Mouse (Mus musculus) neural tube, embryonic 13.5 days (tissue): ENCODE results near the gene Rcbtb2. TPM values are rescaled to one million over a fixed set of nuclear protein-coding genes. Genes with fewer than 3 reads are reported as not detected.

ENCODE experiments used
- ATAC-seq: fragments of 200-750 bp; cut with Nextera tagmentation; 2 replicates; pipeline ENCODE4 v1.8.0; 2017; ENCODE audit warnings: low read depth, mild to moderate bottlenecking, moderate TSS enrichment, moderate library complexity
- H3K27ac ChIP-seq: fragments of 300-500 bp; sonication (generic); replicated peaks from 2 replicates; pipeline ENCODE4 v1.5.1; 2015; ENCODE audit warnings: moderate library complexity, mild to moderate bottlenecking, inconsistent platforms
- H3K27me3 ChIP-seq: fragments of 300-500 bp; sonication (generic); 2 replicates; pipeline ENCODE4 v1.6.1; 2015; ENCODE audit warnings: mild to moderate bottlenecking, inconsistent platforms
- H3K36me3 ChIP-seq: fragments of 300-500 bp; sonication (generic); 2 replicates; pipeline ENCODE4 v1.6.1; 2015; ENCODE audit warnings: mild to moderate bottlenecking, inconsistent platforms
- H3K4me1 ChIP-seq: fragments of 300-500 bp; sonication (generic); replicated peaks from 2 replicates; pipeline ENCODE4 v1.6.1; 2015; ENCODE audit warnings: inconsistent platforms
- H3K4me2 ChIP-seq: fragments of 300-500 bp; sonication (generic); 2 replicates; pipeline ENCODE4 v1.6.1; 2015; ENCODE audit warnings: inconsistent platforms, mild to moderate bottlenecking, moderate library complexity
- H3K4me3 ChIP-seq: fragments of 300-500 bp; sonication (generic); 2 replicates; pipeline ENCODE4 v1.5.1; 2015; ENCODE audit warnings: mild to moderate bottlenecking, inconsistent platforms
- H3K9ac ChIP-seq: fragments of 300-500 bp; sonication (generic); 2 replicates; pipeline ENCODE4 v1.6.1; 2015; ENCODE audit warnings: moderate library complexity, mild to moderate bottlenecking, inconsistent platforms
- H3K9me3 ChIP-seq: fragments of 300-500 bp; sonication (generic); 2 replicates; pipeline ENCODE4 v1.6.1; 2016; ENCODE audit warnings: inconsistent platforms
- WGBS: fragments of 180-500 bp; shearing (Covaris S2); methylation state at CpG from one replicate; pipeline ENCODE4 v1.1.7; 2015; 5-methylcytosine and 5-hydroxymethylcytosine counted together
- polyA plus RNA-seq: library from polyadenylated mRNA; unstranded; fragments of >200 nt; fragmentation: Nextera tagmentation; extraction: Ambion mirVana; gene quantifications from 2 replicates; pipeline ENCODE4 v1.2.1, GENCODE M21; 2015

The Rcbtb2 gene
- polyA plus RNA-seq, 1 experiment from 2014 or later: 81.2 TPM

DNA sequence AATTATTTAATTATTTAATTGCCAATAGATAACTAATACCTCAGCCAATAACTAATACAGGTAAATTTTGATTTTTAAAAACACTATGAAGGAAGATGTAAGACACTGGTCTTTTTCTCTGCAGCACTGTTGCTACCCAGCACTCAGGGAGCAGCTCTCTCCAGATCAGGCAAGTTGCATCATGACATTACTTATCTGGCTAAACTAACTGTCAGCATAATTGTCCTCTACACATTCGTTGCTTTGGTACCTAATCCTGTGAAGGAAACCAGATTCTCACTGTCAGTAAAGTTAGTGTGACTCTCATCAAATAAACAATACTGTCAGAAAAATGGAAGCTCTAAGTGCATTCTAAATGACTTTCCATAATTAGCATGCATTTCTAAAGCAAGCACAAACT, 104.0 kb downstream of the Rcbtb2 start:
- Histone ChIP-seq H3K9me3 (no peaks in the 10 kb centered on the region), H3K36me3 (0 out of 2 replicates have a peak, but pooled peaks cover 7% of the 10 kb centered on the region), H3K4me1 (peaks cover 24% of the 10 kb centered on the region), H3K27me3 (no peaks in the 10 kb centered on the region), H3K4me2 (no peak overlapping the region), H3K4me3 (no peak overlapping the region), H3K27ac (peak overlapping the region; percentile 4; the same call in 1 of the 2 replicates), H3K9ac (no peak overlapping the region)
- WGBS: 48% methylated on average over 1 of the region's 1 CpGs
- ATAC-seq: no peak

DNA sequence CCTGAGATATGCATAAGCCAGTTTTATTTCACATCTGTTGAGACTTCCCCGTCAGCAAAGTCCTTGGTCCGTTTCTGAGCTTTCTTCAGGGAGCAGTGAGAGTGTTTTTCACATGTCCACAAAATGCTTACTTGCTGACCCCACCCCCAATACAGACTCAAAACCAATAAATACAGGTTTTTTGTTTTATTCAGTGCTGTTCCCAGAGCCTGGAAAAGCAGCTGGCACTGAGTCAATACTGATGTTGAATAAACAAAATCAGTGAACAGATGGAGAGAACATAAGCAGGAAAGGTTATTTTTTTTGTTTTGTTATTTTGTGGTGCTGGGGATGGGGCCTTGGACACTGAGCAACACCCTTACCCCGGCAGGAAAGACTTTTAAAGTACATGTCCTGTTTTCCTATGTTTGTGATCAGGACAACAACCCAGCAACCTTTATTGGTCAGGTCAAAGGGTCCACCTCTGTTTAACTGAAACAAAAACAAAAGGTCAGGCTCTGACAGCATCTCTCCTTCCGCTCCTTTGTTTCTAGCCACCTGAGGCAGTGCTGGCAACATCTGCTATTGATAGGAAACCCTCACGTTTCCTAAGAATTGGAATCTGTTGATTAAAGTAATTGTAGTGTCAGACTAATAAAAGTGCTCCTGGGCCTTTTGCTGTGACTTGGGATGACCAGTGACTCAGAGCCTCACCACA, 108.6 kb downstream of the Rcbtb2 start:
- Histone ChIP-seq H3K4me3 (no peak overlapping the region), H3K27me3 (no peaks in the 10 kb centered on the region), H3K4me2 (no peak overlapping the region), H3K4me1 (peaks cover 36% of the 10 kb centered on the region), H3K9ac (no peak overlapping the region; the same call in 1 of the 2 replicates), H3K27ac (peak overlapping the region; percentile 46), H3K36me3 (0 out of 2 replicates have a peak, but pooled peaks cover 7% of the 10 kb centered on the region), H3K9me3 (no peaks in the 10 kb centered on the region)
- WGBS: 16% methylated on average over 5 of the region's 5 CpGs
- ATAC-seq: no peak

DNA sequence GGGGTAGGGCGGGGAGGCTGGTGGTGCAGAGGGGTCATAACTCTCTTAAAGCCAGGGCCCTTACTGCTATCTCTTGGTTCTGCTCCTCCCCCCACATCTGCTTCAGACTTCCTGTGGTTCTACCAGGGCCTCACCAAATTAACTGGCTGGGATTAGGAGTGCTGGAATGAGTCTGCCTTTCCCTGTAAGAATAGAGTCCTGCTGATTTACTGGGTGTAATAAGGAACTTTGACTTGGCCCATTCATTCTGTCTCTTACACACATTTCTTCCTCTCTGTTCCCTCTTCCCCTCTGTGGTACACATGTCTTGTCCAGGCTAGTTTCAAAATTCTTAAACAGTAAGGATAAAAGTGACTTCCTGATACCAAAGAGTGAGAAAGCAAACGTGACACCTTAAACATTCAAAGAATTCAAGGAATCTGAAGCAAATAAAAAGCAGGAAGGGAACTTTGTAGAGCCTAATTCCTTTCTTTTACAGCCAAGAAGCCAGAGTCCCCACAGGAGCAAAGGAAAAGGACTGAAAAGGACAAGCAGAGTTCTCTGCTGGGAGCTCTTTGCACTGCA, 111.7 kb downstream of the Rcbtb2 start:
- WGBS: 6% methylated on average over 2 of the region's 2 CpGs
- peak; percentile 20; the same call in 1 of the 2 replicates for ATAC-seq
- peak overlapping the region; percentile 75 for H3K27ac ChIP-seq
- no peak overlapping the region for H3K4me2 ChIP-seq
- no peaks in the 10 kb centered on the region for H3K27me3 ChIP-seq
- peaks cover 43% of the 10 kb centered on the region for H3K4me1 ChIP-seq
- H3K4me3 ChIP-seq: no peak overlapping the region
- H3K9me3 ChIP-seq: no peaks in the 10 kb centered on the region
- no peak overlapping the region for H3K9ac ChIP-seq
- 0 out of 2 replicates have a peak, but pooled peaks cover 7% of the 10 kb centered on the region for H3K36me3 ChIP-seq

DNA sequence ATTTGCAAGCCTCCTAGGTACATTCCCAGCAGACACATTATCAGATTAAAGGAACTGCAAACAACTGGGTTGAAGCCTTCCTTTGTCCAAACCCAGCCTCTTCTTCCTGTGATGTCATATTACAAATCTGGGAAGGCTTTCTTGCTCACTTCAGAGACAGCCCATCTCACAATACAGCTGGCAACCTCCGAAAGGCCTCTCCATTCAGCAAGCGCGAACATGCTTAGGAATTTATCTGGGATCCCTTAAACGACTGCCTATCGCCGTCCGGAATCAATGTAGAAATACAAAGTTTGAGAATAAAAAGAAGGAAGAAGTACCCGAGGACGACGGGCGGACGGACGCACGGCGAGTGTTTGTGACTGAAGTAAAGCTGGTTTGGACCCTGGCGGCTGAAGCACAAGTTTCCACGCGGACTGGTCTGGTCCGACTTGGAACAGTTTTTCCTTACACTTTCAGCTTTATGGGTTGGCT, 115.0 kb downstream of the Rcbtb2 start, which contains the start of gene Lpar6:
Gene Lpar6, plus strand, starts transcription at position 48 of the 474 bp plus-strand sequence.
- Histone ChIP-seq H3K4me1 (peaks cover 33% of the 10 kb centered on the region), H3K9me3 (no peaks in the 10 kb centered on the region), H3K27ac (peak within 1 kb of the TSS; percentile 91), H3K27me3 (no peaks in the 10 kb centered on the region), H3K9ac (peak within 1 kb of the TSS; percentile 73), H3K4me3 (peak within 1 kb of the TSS; percentile 48), H3K36me3 (peaks cover 6% of the 10 kb centered on the region), H3K4me2 (peak within 1 kb of the TSS; percentile 60)
- WGBS: under 1% methylated on average over 19 of the region's 19 CpGs
- peak; percentile 73 for ATAC-seq

DNA sequence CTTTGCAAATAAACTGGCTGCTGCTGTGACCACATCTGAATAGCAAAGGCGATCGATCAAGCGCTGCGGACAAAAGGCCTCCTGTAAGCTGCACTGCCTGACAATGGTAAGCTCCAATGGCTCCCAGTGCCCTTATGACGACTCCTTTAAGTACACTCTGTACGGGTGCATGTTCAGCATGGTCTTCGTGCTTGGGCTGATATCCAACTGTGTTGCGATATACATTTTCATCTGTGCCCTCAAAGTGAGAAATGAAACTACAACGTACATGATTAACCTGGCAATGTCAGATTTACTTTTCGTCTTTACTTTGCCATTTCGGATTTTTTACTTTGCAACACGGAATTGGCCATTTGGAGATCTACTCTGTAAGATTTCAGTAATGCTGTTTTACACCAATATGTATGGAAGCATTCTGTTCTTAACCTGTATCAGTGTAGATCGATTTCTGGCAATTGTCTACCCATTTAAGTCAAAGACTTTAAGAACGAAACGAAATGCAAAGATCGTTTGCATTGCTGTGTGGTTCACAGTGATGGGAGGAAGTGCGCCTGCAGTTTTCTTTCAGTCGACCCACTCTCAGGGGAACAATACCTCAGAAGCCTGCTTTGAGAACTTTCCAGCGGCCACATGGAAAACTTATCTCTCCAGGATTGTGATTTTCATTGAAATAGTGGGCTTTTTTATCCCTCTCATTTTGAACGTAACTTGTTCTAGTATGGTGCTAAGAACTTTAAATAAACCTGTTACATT, 115.8 kb downstream of the Rcbtb2 start:
- no peaks in the 10 kb centered on the region for H3K9me3 ChIP-seq
- peak overlapping the region; percentile 73 for H3K9ac ChIP-seq
- H3K4me1 ChIP-seq: peaks cover 33% of the 10 kb centered on the region
- H3K4me3 ChIP-seq: peak overlapping the region; percentile 48
- ATAC-seq: peak; percentile 90
- H3K4me2 ChIP-seq: peak overlapping the region; percentile 60
- no peaks in the 10 kb centered on the region for H3K27me3 ChIP-seq
- peak overlapping the region; percentile 91 for H3K27ac ChIP-seq
- peaks cover 6% of the 10 kb centered on the region for H3K36me3 ChIP-seq
- WGBS: under 1% methylated on average over 20 of the region's 20 CpGs

DNA sequence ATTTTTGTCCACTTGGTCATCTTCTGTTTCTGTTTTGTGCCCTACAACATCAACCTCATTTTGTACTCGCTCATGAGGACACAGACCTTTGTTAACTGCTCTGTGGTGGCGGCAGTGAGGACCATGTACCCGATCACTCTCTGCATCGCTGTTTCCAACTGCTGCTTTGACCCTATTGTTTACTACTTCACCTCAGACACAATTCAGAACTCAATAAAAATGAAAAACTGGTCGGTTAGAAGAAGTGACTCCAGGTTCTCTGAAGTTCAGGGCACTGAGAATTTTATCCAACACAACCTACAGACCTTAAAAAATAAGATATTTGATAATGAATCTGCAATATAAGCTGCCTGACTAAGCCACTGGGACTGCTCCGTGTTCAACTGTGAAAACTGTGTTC, 116.5 kb downstream of the Rcbtb2 start:
- H3K9me3 ChIP-seq: no peaks in the 10 kb centered on the region
- WGBS: 1% methylated on average over 6 of the region's 6 CpGs
- peak overlapping the region; percentile 48 for H3K4me3 ChIP-seq
- ATAC-seq: no peak
- H3K4me1 ChIP-seq: peaks cover 30% of the 10 kb centered on the region
- H3K27ac ChIP-seq: peak overlapping the region; percentile 91
- H3K9ac ChIP-seq: peak overlapping the region; percentile 73
- H3K36me3 ChIP-seq: peaks cover 6% of the 10 kb centered on the region
- H3K4me2 ChIP-seq: peak overlapping the region; percentile 60
- H3K27me3 ChIP-seq: no peaks in the 10 kb centered on the region

DNA sequence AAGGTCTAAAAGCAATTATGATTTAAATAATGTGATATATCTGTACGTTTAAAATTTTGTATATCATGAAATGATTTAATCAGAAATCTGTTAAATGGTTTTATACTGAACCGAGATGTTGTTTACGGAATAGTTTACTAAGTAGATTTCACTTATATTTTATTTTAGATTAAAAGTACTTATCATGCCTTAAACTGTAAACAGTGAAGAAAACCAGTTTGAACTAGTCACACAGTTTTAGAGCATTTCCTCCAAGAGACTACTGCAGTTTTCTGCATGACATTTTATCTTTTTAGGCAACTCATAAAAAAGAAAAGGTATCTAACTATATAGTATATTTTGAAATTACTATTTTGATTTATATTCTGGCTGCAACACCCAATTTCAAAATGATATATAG, 117.0 kb downstream of the Rcbtb2 start:
- 43% methylated on average over 3 of the region's 3 CpGs for WGBS
- Histone ChIP-seq H3K4me1 (peaks cover 24% of the 10 kb centered on the region), H3K27me3 (no peaks in the 10 kb centered on the region), H3K4me3 (no peak overlapping the region; the same call in 1 of the 2 replicates), H3K9ac (no peak overlapping the region), H3K9me3 (no peaks in the 10 kb centered on the region), H3K4me2 (peak overlapping the region; percentile 30; the same call in 1 of the 2 replicates), H3K27ac (no peak overlapping the region), H3K36me3 (peaks cover 6% of the 10 kb centered on the region)
- ATAC-seq: no peak

DNA sequence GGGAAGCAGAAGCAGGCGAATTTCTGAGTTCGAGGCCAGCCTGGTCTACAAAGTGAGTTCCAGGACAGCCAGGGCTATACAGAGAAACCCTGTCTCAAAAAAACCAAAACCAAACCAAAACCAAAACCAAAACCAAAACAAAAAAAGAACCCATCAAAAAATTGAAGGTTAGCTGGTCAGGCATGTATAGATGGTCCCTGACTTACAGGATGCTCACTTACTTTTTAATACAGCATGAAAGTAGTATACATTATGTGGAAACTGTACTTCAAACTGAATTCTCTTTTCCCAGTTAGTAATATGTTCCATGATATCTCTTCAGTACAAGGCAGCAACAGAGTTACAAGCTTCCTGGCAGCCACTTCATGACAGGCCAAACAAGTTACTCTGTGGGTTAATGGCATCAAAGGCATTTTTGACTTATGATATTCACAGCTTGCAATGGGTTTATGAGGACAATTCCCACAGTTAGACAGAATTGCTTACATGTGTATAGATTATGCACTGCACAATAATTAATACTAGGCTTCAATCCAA, 121.3 kb downstream of the Rcbtb2 start:
- no peak overlapping the region for H3K4me2 ChIP-seq
- no peak for ATAC-seq
- 95% methylated on average over 2 of the region's 2 CpGs for WGBS

DNA sequence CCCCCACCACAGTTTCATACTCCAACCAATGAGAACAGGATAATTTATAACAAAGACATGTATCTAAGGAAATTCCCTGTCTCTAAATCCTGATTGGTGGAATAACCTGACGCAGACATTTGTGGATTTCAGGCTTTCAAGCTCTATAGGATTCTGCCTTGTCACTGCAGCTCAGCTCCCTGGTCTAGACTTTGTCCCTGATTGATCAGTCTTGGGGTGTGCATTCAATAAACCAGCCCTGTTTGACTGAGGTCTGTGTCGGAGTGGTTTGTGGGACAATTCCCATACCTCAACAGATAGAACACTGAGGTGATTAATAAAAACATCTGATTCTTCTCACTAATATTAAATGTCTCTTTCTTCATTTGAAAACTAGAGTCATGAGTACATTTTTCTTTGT, 127.2 kb downstream of the Rcbtb2 start:
- 93% methylated on average over 2 of the region's 2 CpGs for WGBS
- H3K27ac ChIP-seq: no peak overlapping the region
- H3K9me3 ChIP-seq: no peaks in the 10 kb centered on the region
- no peak overlapping the region for H3K9ac ChIP-seq
- H3K36me3 ChIP-seq: no peaks in the 10 kb centered on the region
- H3K27me3 ChIP-seq: no peaks in the 10 kb centered on the region
- H3K4me1 ChIP-seq: peaks cover 14% of the 10 kb centered on the region; the same call in 1 of the 2 replicates
- H3K4me3 ChIP-seq: no peak overlapping the region
- no peak for ATAC-seq
- no peak overlapping the region for H3K4me2 ChIP-seq

More for the DNA sequence above, 121.3 kb downstream of the Rcbtb2 start:
- Histone ChIP-seq H3K4me1 (no peaks in the 10 kb centered on the region; the same call in 1 of the 2 replicates), H3K27ac (no peak overlapping the region), H3K9ac (no peak overlapping the region), H3K9me3 (no peaks in the 10 kb centered on the region), H3K27me3 (no peaks in the 10 kb centered on the region), H3K4me3 (no peak overlapping the region), H3K36me3 (peaks cover 6% of the 10 kb centered on the region)

DNA sequence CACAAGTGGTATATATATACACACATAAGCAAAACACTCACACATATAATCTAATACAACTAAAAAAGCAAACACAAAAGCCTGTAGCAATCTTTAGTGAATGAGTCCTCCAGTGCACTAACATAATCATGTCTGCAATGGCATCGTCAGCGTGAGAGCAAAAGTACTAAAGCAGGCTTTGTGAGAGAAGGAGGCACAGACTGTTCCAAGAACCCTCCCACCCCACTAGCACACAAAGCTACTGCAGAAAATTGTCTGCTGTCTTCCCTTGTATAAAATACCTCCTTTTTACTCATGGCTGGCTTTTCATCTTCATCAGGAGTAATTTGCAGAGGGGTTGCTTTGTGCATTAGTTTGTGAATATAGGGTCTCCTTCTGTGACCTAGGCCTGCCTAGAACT, 129.4 kb downstream of the Rcbtb2 start:
- Histone ChIP-seq H3K4me3 (no peak overlapping the region), H3K9me3 (no peaks in the 10 kb centered on the region), H3K4me2 (no peak overlapping the region), H3K36me3 (no peaks in the 10 kb centered on the region), H3K4me1 (peaks cover 14% of the 10 kb centered on the region; the same call in 1 of the 2 replicates), H3K27ac (no peak overlapping the region), H3K9ac (no peak overlapping the region), H3K27me3 (no peaks in the 10 kb centered on the region)
- ATAC-seq: no peak
- WGBS: 46% methylated on average over 2 of the region's 2 CpGs

DNA sequence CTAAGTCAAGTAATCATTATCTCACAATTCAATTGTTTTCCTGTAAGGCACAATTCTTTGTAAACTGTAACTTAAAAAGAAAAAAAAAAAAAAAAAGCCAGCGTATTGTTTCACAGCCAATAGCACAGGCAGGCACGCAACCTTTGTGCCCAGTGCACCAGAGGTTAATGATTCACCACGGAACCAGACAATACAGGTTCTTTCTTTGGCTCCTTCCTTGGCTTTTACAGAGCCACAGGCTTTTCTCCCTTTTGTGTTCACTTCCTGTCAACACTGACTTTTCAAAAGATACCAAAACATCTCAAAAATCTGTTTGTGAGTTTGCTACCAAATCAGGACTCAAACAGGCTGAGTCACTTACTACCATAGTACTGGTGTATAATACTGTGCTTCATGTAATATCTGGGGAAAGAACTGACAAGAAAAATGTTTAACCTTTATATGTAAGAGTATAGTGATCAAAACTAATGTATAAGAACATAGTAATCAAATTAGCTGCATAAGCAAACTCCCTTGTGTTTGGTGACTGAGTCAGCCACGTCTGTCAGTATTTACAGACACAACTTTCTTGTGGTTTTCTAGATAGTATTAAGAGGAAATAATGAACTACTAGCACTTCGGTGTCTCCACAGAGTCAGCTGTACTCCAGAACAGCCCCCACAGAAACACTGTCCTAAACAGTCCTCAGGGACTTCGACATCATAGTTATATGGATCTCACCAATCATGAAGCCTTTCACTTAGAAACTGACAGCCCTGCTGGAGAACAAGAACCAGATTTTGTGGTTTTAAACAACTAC, 130.8 kb downstream of the Rcbtb2 start:
- Histone ChIP-seq H3K4me3 (no peak overlapping the region), H3K9me3 (no peaks in the 10 kb centered on the region), H3K9ac (no peak overlapping the region), H3K27me3 (no peaks in the 10 kb centered on the region), H3K4me2 (no peak overlapping the region), H3K4me1 (peaks cover 14% of the 10 kb centered on the region; the same call in 1 of the 2 replicates), H3K27ac (no peak overlapping the region), H3K36me3 (no peaks in the 10 kb centered on the region)
- 23% methylated on average over 6 of the region's 6 CpGs for WGBS
- no peak for ATAC-seq
